Mouse (Mus musculus): ENCODE results near the gene Zbtb34.

Zbtb34 gene

DNA sequence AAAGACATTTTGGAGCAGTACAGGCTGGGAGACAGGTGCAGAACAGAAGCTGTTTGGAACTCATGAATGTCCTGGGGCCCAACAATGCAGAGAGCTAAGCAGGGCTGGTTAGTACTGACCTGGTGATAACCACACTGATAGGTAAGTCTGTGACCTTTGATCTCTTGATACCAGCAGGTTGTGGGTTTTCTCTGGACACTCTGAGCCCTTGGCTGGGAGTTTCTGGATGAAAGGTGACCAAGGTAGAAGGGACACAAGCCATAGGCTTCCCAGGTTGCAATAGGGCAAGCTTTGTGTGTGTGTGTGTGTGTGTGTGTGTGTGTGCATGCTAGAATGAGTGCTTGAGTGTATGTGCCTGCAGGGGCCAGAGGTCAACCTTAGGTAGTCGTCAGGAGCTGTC is 15.7 kb upstream of the Zbtb34 start:
- no peak for DNase-seq (ENCODE audit: low spot score in 2 of 2)

DNA sequence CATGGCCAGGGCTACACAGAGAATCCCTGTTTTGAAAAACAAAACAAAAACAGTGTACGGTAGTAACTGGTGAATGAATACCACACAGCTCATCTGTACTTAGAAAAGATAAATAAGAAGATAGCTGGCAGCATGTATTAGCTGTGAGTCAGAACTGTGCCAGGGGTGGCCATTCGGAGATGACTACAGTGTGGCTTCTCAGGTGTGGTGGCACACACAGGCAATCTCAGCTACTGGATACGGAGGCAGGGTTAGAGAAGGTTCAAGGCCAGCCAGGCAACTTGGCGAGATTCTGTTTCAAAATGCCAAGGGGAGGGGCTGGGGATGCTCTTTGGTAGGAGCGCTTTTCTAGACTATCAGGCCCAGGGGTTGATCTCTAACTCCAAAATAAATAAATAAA is 14.6 kb upstream of the Zbtb34 start:
- no peak for DNase-seq (ENCODE audit: low spot score in 2 of 2)

DNA sequence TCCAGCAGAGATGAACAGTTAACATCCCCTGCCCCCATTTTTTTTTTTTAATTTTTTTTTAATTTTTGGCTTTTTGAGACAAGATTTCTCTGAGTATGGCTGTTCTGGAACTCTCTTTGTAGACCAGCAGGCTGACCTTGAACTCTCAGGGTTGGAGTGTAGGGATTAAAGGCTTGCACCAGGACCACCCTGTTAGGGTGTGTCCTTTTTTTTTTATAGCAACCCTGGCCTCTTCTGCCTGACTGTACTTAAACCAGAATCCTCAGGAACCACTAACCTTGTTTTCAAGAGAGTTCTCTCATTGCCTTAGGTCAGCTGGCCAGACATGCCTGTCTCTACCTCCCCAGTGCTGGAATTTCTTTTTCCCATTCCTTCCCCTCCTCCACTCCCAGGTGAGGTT is 13.7 kb upstream of the Zbtb34 start:
- DNase-seq (ENCODE audit: low spot score in 2 of 2): no peak

DNA sequence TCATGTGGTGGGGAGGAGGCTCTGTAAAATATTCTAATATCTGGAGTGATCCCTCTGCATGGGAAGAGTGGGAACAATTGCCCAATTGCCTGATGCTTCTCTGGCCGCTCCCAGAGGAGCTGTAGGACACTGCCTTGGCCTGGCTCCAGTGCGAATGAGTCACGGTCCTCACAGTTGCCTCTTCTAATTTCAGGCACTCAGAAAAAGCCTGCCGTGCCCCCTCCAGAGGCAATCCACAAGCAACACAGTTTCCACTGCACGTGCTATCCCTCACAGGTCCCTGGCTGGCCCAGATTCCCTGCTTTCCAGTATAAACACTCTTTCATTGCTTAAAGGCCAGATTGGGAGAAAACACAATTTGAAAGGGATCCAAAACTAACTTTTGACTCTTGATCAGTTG is 13.2 kb upstream of the Zbtb34 start:
- peak; percentile 76 to 91 for DNase-seq (ENCODE audit: low spot score in 2 of 2)

DNA sequence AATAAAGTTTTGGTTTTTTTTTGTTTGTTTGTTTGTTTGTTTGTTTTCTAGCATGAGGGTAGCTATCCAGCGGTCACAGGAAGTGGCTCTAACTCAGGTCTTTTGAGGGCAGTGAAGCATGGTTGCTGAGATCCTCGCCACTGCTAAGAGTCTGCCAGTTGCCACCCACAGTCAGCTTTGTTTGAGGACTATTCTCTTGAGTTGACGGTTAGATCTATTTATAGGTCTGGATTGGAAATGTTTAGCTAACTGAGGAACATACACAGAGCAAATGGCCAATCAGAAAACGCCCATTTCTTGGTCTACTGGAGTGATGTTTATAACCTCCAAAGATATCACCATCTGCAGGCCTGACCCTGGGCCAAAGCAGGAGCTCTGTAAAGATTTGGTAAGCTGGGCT is 11.6 kb upstream of the Zbtb34 start:
- no peak for DNase-seq (ENCODE audit: low spot score in 2 of 2)

DNA sequence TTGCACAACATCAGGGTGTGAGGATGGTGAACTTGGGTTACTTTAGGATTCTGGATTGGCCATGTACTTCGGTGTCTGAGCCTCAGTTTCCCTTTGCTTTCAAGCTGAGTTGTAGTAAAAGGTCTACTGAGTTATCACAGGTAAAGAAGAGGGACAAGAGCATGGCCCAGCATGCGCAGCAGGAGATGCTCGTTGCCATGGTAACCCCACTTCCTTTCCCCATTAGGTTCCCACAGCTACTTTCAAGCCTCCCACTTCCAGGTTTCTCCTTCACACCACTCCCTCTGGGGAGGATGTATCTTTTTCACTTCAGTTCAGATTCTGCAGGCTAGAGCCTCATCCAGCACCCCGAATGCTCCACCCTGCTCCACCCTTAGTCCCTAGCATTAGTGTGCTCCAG is 9.8 kb upstream of the Zbtb34 start:
- peak; percentile 75 to 82 for DNase-seq (ENCODE audit: low spot score in 2 of 2)

DNA sequence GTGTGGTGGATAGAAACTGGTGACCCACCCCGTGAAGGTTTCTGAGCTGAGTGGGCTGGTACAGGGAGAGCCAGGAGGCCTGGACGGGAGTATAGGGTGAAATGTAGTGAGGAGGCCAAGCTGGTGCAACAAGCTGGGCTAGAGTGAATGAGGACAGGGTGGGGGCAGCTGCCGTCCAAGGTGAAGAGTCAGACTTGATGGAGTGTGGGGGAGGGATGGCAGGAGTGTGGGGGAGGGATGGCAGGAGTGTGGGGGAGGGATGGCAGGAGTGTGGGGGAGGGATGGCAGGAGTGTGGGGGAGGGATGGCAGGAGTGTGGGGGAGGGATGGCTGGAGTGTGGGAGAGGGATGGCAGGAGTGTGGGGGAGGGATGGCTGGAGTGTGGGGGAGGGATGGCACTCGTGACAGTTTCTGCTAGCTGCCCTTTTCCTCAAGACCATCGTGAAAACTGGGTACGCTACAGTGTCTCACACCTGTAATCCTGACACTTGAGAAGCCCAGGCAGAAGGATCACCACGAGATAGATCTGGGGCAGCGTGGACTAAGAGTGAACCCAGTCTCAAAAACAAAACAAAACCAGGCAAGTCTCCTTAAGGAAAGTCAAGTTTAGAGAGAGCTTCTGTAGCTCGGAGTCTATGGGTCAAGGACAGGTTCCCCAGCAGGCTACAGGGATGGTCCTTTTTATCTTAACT is 9.0 kb upstream of the Zbtb34 start:
- DNase-seq (ENCODE audit: low spot score in 2 of 2): no peak

DNA sequence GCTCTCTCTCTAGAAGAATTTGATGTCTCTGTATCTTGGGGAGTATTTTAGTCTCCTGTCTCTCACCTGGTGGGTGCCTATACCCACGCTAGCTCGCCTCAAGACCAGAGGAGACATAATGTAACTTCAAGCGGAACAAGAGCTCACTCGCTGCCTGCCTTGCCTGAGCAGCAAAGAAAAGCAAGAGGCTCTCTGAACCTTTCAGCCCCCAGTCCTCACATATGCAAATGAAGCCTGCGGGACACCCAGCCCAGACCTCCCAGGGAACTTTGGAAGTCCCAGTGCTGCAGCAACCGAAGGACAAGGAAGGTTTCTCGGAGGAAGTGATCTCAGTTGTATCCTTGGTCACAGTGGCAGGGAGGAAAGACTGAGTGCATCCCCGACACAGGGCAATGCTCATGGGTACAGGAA is 8.4 kb upstream of the Zbtb34 start:
- peak in 1 of 2 experiments; percentile 43 for DNase-seq (ENCODE audit: low spot score in 2 of 2)

DNA sequence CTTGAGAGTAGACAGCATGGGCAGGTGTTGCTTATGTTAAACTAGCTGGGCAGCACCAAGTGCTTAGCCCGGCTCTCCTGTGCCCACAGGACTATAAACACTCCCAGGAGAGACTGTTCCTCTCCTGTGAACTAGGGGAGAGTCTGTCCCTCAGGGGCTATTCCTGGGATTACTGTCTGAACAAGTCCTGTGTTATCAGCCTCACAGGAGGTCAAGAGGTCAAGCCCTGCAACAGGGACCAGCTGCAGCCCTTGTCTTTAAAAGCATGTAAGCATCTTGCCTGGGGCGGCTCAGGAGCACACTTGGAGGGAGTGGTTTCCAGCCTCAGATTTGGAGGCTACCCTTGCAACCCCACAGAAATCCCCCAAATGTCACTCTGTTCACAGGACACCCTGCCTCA is 7.3 kb upstream of the Zbtb34 start:
- DNase-seq (ENCODE audit: low spot score in 2 of 2): no peak

DNA sequence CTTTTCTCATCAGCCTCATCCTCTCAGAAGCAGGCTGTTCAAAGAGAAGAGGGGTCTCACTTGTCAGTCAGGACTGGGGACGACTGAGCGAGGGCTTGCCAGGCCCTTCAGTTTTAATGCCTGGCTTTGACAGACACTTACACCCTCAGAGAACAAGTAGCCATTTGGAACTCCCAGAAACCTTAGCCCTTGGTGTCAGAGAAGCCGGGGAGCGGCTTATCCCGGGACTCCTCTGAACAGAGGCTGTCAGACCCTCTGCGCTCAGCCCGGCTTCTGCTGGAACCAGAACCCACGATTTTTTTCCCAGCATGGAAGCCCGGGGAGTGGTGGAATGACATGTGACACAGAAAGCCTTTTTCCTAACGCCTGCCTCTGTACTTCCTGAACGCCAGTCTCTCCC is 6.1 kb upstream of the Zbtb34 start:
- no peak for DNase-seq (ENCODE audit: low spot score in 2 of 2)

DNA sequence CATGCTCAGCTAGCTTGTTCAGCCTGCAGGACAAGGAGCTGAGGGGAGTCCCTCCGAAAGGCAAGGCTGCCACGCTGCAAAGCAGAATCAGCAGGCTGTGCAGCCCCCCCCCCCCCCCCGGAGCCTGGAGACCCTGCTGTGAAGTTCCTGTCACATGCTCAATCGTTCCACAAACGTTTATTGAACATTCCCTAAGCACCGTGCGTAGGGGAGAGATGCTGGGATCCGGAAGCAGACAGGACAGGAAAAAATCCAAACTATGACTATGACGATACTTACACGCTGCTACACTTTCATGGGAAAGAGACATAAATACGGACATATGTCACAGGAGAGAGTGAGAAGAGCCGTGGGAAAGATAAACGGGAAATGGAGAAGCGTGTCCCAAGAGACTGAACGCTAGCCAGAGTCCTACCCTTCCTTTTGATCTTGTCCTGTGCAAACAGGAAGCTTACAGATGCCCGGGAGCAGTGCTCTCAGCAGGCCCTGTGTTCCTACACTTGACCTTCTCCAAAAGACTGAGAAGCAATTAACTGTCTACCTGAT is 5.0 kb upstream of the Zbtb34 start:
- no peak for DNase-seq (ENCODE audit: low spot score in 2 of 2)

DNA sequence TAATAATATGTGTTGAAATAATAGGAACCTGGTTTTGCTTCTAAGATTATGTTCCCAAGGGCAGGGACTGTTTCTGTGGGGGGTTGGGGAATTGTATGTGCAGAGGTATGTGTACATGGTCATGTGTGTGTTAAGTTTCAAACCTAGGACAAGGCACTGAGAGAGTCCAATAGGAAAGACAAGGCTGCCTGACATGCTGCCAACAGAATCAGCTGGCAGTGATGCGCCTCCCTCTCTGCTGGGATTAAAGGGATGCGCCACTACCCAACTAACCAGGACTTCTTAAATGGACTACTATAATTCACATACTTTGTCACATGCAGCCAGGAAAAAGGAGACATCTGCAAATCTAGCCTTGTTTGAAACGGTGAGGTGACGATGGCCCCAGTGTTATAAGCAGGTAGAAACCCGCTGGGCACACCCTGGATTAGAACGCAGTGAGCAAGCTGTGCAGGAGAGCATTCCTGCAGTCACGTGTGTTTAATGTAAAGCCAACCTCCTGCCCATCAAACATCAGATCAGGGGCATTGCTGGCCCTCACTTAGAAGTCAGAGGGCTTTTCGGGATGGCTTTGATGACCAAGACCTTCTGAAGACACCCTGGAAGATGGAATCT is 4.0 kb upstream of the Zbtb34 start:
- DNase-seq (ENCODE audit: low spot score in 2 of 2): no peak

DNA sequence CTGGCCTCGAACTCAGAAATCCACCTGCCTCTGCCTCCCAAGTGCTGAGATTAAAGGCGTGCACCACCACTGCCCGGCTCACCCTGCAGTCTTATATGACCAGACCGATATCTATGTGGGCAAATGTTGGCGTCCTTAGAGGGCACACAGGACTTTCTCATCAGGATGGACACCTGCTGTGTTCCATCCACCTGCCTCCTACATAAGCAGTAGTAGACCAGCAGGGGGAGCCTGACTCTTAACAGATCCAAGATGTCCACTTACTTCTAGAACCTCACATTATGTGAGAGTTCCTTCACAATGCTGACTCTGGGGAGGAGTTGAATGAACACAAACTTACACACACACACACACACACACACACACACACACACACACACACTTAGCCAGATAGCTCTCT is 1.8 kb upstream of the Zbtb34 start:
- peak in 1 of 2 experiments; percentile 77 for DNase-seq (ENCODE audit: low spot score in 2 of 2)

DNA sequence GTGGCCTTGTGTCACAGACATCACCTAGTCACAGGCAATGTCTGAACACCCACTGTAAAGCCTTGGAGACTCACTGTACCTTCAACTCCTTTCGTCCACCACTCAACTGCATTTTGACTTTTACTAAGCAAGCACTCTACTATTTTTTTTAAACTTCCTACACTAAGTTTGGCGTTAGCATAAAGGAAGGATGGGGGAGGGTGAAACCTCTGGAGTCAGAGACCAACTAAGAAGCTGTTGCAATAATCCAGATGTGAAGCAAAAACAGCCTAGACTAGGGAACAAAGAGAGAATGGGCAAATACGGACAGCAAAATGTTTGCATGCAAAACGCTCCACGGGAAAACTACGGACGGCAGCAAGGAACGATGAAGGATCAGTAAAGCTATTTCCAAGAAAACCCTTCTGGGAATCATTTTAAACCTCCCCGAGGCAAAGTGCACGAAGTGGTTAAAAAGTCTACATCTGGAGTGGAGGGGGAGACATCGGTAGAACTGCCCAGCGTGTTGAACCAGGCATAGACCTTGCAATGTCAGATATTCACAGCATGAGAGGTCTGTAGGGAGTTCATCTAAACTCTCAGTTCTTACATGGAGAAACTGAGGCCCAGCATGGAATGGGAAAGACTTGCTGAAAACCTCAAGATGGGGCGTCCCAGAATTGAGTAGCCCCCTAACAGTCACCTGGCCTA is 898 bp downstream of the Zbtb34 start:
- no peak for DNase-seq (ENCODE audit: low spot score in 2 of 2)

DNA sequence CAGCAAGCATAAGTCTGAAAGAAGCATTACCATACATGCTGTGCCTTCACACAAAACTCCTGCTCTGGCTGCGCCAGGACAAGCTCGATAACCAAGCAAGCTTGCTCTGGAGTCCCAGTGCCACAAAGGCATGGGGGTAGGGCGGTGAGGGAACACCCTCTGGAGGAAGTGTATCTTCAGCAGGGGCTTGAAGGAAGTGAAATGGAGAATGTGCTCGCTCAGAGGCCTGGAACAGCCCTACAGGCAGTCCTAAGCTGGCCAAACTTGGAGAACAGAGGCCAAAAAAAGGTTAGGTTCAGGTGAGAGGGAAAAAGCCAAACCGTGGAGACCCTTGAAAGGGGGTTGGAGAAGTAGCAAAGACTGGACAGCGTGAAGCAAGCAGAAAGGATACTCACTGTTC is 1.8 kb downstream of the Zbtb34 start:
- DNase-seq (ENCODE audit: low spot score in 2 of 2): no peak

DNA sequence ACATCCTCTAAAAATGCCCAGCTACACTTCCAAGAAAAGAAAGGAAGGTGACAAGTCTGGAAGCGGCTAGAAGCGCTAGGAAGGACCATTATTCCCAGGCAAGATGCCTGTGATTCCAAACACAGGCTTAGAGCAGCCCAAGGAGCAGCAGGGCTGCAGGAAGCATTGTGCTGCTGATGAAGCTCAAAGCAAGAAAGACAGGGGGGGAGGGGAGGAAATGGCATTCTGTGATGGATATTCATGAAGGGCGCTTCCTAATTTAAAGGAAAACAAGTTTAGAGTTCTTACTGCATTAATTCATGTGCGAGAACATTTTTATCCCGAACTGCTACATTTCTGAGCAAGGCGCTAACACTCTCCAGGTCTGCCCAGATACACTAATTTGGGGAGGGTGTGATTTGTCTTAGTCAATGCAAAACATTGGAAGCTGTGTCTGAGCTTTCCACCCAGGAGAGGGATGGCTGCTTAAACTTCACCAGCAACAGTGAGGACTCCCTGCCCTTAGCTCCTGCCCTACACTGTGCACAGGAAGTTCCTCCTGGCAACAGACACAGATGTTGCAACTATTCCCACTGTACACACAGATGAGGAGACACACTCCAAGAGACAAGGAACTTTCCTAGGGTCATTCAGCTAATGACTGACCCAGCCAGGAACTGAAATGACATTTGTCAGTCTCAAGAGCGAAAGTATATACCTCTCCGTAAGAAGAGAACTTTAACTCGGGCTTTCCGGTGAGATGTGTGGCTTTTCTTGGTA is 4.3 kb downstream of the Zbtb34 start:
- DNase-seq (ENCODE audit: low spot score in 2 of 2): no peak

DNA sequence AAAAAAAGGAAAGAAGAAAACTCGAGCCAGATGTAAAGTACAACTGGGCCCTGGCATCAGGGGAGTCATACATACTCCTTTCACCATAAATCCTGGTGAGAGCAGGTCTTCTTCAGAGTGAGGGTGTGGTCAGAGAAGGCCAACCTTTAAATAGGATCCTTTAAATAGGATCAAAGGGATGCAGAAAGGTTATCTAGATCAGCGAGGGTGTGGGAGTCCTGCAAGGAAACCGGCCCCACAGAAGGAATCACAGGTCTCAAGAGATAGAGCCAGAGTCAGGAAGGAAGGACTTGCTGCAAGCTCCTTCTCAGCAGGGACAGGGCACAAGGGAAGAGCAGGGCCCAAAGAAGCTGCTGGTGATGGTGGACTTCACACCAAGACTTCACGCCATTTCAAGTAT is 13.7 kb downstream of the Zbtb34 start:
- no peak for DNase-seq (ENCODE audit: low spot score in 2 of 2)

DNA sequence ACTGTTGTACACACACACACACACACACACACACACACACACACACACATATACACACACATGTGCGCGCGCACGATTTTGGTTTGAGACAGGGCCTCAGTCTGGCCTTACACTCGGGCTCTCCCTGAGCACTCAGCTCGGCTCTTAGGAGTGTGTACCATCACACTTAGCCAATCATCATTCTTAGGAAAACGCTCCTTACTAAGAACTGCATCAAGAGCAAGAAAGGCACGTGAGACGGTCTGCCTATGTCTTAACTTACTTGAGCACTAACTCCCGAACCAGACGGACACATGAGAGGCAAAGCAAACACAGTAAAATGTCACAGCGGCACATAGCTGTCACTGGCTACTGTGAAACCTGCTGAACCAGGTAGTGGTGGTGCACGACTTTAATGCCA is 17.1 kb downstream of the Zbtb34 start:
- no peak for DNase-seq (ENCODE audit: low spot score in 2 of 2)

DNA sequence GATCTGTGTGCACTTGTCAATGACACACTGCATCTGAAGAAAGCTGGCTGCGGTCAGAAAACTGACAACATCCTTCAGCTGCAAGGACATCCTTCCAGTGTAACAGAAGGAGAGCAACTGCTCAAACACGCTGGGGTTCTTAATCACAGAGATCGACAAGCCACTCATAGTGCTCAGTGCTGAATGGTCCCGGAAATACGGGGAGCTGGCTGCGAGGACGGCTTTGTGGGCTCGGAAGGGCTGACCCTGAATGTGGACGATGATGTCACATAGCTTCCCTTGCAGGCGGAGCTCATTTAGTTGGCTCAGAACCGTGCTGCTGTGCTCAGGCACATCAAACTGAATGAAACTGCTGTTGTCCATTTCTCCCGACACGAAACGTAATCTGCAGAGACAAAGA is 19.0 kb downstream of the Zbtb34 start:
- no peak for DNase-seq (ENCODE audit: low spot score in 2 of 2)

DNA sequence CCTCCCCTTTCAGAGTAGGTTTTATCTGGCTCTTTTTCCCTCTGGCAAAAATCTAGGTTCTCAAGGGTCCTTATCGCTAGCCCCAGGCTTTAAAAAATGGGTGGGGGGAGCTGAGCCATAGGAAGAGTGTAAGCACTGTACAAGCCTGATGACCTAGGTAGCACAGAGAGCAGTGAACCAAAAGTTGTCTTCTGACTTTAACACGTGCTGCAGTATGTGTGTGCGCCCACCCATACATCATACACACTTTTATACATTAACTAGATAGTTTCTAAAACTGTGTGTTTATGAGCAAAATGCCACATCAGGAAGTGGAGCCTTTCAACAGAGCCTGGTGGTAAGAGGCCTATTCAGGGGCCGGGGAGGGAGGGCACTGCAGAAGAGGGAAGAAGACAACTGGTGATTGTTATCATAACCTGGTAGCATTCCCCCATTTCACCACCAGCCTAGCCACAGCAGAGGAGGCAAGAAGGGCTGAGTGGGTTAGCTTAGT is 27.6 kb downstream of the Zbtb34 start:
- DNase-seq (ENCODE audit: low spot score in 2 of 2): no peak

DNA sequence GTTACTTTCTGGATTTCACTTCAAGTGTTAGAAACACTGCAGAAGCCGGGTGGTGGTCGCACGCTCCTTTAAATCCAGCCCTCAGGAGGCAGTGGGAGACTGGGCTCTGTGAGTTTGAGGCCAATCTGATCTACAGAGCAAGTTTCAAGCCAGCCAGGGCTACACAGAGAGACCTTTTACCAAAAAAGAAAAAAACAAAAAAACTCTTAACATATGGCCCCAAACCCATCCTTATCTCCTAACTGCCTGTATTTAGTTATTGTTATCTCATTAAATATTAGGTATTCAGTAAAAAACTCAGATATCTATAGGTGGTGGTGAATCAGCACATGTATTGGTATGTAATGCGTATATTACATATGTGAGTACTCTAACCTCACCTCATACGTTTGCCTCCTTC is 28.5 kb downstream of the Zbtb34 start:
- DNase-seq (ENCODE audit: low spot score in 2 of 2): no peak

DNA sequence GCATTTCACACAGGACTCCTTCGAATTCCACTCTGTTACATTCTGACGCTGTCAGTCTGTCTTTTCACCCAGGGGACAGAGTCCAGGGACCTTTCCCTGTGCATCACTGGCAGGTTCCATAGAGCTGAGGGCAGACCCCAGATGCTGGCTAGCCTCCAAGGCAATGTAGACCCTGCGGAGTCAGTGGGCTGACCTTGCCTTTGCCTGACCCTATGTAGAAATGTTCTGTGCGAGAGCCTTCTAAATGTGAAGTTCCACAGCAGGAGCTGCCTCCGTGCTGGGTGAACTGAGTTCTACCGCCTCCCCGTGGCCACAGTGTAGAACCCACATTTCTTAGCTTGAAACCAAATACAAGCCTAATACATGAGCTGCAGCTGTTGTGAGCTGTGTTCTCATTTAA is 28.9 kb downstream of the Zbtb34 start:
- peak in 1 of 2 experiments; percentile 74 for DNase-seq (ENCODE audit: low spot score in 2 of 2)
